Mouse (Mus musculus) myocyte (in vitro differentiated cells): ENCODE results near the gene Smagp.

ENCODE experiments used
- MAX ChIP-seq: IDR thresholded peaks from one replicate; pipeline ENCODE4 v1.6.1; 2011; ENCODE audit warnings: low read depth, mild to moderate bottlenecking, control low read depth
- POLR2A ChIP-seq: IDR thresholded peaks from one replicate; pipeline ENCODE4 v1.6.1; 2011; ENCODE audit warnings: low read depth, mild to moderate bottlenecking, control low read depth, moderate library complexity; ENCODE audit not compliant: insufficient read length
- POLR2AphosphoS2 ChIP-seq: IDR thresholded peaks from one replicate; pipeline ENCODE4 v1.6.1; 2011; ENCODE audit warnings: low read depth, control low read depth; ENCODE audit not compliant: insufficient read length
- TCF12 ChIP-seq: IDR thresholded peaks from one replicate; pipeline ENCODE4 v1.6.1; 2011; ENCODE audit warnings: mild to moderate bottlenecking, control low read depth; ENCODE audit not compliant: poor library complexity, insufficient read depth, severe bottlenecking

GRCm38 (mm10) chr15:100670833-100671232 lies 34.1 kb upstream of the Smagp start:
- TF ChIP-seq POLR2A (no peak), MAX (no peak), POLR2AphosphoS2 (no peak), TCF12 (no peak)
